Mouse (Mus musculus): ENCODE measurements around the gene Ttc7b. TPM values are rescaled to one million over a fixed set of nuclear protein-coding genes. Genes with fewer than 3 reads are reported as not detected.

The Ttc7b gene
- total RNA-seq, 2 experiments from 2014 or later: 168 to 176 TPM

GRCm38 (mm10) chr12:100280972-100281794 is 239.4 kb downstream of the Ttc7b start:
- DNase-seq (ENCODE audit: low spot score in 2 of 2): no peak

DNA sequence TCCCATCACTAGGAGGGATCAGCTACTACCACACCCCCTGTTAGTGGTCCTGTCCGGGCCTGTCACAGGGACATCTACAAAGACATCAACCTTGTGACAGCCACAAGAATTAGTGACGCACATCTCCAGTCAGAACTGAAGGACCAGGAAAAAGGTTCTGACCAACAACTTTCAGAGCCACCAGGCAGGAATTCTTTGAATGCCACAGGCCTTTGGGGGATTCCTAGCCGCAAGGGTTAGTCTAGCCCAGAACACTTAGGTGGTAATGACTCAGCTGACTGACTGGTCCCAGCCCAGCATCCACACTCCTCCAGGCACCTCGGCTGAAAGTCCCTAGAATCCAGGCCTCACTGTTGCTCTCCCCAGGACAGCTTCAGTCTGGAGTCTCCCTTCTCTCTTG is 240.7 kb downstream of the Ttc7b start:
- no peak for DNase-seq (ENCODE audit: low spot score in 2 of 2)

DNA sequence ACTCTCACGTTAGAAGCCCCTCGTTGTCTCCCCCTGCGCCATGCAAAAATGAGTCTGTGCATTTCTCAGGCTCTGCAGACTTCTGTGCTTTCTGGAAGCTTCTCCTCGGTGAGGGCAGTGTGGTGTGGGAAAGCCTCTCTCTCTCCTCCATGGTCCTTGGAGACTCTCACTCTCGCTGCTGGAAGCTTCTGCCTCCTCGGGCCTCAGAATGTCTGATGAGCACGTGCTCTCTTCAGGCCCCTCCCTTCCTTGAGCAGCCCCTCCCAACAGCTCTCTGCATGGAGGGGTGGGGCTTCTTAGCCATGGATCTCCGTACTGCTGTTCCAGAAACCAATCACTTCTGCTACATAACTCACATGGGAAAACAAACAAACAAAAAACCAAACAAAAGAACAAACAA is 242.3 kb downstream of the Ttc7b start:
- DNase-seq (ENCODE audit: low spot score in 2 of 2): no peak

DNA sequence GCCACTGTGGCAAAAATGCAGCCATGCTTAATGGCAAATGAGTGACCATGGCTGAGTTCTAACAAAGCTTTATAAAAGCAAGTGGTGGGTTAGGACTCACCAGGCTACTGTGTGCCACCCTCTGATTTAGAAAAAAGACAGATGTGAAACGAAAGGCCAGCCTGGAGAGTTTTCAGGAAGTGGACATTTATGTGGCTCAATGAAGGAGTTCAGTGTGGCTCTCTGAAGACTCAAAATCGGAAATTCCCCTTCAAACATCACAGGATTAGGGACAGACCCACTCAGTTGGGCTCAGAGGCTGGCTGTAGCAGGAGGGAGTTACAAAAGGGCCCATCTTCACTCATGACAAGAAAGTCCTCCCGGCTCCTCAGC is 243.1 kb downstream of the Ttc7b start:
- DNase-seq (ENCODE audit: low spot score in 2 of 2): no peak

DNA sequence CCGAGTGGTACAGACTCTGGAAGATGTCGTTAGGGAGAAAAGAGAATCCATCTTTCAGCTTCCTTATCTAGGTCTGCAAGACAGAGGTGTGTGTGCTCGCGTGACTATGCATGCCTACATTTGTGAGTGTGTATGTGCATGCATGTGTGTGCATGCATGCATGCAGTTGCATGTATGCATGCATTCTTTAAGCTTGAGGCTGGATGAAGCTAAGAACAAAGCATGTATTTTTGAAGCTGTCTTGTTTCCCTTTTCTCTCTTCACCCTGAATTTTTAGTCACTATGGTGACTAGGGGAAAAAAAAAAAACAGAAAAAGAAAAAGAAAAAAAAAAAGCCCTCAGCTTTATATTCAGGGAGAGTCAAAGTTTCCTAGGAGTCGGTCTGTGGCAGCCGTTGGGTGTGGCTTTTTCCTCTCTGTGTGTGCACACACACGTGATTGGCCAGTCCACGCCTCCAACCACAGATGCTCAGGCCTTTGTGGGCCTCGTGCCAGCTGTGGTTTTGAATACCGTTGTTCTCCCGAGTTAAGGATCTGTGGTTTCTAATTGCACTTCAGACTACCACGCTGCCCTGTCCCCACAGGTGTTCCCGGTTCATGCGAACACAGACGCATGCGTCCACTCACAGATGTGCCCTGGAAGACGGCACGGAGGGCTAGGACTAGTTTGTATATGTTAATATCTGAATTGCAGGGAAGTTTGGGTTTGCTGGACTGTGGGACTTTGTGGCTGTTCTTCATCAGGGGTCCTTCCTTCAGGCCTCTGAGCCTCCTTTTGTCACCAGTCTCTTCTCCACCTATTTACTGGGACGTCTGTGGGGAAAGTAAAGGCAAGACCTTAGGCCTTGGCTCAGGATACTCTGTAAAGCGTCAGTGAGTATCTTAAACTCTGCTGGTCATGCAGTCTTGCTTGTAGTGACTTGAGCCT is 243.8 kb downstream of the Ttc7b start:
- no peak for DNase-seq (ENCODE audit: low spot score in 2 of 2)

DNA sequence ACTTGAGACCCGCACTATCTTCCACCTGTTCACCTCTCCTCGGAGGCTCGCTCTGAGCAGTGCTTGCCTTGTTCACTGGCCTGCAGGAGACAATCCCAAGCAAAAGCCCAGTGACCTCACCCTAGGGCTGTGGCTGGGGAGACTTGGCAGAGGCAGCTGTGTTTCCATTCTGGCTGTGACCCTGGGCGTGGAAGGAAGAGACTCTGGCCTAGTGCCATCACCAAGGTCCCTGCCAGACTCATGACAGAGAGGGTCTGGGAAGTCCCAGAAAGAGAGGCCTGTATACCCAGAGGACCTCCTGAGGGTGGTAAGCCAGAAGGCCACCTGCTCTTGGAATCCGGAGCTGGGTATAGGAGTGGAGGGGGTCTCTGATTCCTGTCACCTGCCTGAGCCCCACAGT is 244.8 kb downstream of the Ttc7b start:
- no peak for DNase-seq (ENCODE audit: low spot score in 2 of 2)

GRCm38 (mm10) chr12:100273033-100273432 is 247.6 kb downstream of the Ttc7b start:
- no peak for DNase-seq (ENCODE audit: low spot score in 2 of 2)

DNA sequence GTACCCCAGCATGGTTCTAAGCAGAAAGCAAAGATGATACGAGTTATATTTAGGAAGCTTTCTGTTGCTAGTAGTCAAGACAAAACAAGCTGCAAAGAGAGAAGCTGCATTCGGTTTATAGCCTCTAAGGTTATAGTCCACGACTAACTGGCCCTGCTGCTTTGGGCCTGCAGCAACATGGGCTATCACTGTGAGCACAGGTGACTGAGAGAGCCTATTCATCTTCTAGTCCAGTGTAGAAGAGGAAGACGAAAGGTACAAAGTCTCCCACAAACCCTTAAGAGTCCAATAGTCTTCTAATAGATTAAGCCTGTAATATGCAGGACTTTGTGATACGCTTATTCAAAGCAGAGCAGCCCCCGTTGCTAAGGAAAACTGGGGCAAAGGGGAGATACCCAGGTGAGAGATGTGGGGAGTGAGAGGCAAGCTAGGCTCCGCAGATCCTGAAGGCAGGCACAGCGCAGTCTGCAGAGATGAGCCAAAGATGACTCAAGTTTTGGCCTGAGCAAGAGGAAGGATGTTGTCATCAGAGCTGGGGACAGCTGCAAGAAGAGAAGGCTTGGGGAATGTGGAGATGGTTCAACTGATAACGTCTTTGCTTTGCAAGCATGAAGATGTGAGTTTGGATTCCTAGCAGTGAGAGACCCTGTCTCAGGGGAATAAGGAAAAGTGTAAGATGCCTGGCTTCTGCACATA is 250.5 kb downstream of the Ttc7b start:
- DNase-seq (ENCODE audit: low spot score in 2 of 2): no peak

DNA sequence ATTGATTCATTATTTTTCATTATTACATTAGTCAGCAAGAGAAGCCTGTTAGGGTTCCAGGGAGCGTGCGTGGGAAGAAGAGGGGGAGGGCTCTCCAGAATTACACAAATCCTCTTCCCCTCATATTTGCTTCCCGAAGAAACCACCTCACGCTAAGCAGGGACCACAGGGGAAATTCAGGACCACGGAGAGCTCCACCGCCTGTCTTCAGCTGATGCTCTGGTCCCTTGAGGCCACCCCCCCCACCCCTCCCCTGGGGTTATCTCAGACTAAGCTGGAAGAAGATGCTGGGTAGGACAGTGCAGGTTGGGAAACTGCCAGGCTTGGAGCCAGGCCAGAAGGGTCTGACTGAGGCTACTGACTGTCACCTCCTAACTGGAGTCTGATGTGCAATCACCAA is 252.6 kb downstream of the Ttc7b start:
- DNase-seq (ENCODE audit: low spot score in 2 of 2): peak in 1 of 2 experiments; percentile 58

DNA sequence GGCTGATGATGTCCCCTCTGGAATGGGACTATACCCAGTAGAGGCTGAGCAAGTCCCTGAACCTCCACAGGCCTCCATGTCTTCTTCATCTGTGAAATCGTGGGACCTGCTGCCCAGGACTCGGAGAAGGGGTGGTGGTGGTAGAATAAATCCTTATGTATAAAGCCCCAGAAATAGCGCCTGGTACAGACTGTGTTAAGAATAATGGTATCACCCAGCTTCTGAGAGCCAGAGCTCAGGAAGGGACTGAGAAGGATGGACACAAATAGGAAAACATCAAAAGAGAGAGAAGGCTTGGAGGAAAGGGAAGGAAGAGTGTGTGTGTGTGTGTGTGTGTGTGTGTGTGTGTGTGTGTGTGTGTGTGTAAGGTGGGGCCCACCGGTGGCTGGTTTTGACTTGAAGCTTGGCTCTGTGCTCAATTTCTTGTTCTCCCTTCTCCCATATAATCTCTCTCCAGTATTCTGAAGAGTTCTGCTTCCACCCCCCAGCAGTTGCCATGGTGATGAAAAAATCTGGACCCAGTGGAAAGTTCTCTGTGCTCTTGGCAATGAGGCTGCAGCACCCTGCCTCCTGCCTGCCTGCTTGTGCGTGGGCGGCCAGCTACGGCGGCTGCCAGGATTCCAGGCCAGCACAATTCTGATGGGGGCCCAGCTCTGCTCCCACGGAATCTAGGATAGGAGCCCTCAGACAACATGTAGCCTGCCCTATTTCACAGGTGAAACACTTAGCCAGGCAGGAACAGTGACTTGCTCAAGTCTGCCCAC is 254.9 kb downstream of the Ttc7b start:
- DNase-seq (ENCODE audit: low spot score in 2 of 2): peak; percentile 97 to 98

- DNase-seq (ENCODE audit: low spot score in 2 of 2): no peak
These were observed 255.7 kb downstream of the Ttc7b start for GRCm38 (mm10) chr12:100264941-100265340.

DNA sequence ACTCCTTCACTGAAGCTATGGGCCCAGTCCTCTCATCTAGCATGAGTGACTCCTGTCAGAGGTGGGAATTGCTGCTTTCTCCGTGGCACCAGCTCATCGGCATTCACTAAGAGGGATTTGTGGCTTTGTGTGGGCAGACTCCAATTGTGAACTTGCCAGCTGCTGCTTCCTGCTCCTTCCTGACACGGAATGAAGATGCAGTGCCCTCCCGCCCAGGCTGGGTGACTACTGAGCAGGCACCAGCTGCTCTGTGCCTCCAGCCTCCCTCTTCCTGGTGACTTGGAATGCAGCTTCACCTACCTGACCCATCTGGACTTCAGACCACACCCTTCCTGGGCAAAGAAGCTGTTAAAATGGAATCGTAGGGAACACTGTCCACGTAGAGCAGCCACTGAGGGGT is 257.8 kb downstream of the Ttc7b start:
- DNase-seq (ENCODE audit: low spot score in 2 of 2): no peak

DNA sequence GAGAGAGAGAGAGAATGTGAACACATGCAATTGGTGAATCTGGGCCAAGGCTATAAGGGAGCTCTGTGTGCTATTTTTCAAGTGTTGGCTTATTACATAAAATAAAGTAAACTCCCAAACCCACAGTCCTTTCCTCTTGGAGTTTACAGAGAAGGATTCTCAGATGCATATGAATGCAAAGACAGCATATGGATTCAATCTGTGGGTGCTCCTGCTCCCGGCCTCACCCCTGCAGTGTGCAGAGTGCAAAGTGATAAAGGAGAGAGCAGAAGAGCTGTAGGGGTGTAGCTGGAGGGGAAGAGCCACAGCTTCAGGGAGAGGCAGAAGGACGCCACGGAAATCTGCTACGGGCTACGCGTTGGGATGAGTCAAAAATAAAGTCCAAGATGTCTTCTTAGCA is 258.9 kb downstream of the Ttc7b start:
- no peak for DNase-seq (ENCODE audit: low spot score in 2 of 2)

GRCm38 (mm10) chr12:100260151-100260550 is 260.5 kb downstream of the Ttc7b start:
- no peak for DNase-seq (ENCODE audit: low spot score in 2 of 2)

DNA sequence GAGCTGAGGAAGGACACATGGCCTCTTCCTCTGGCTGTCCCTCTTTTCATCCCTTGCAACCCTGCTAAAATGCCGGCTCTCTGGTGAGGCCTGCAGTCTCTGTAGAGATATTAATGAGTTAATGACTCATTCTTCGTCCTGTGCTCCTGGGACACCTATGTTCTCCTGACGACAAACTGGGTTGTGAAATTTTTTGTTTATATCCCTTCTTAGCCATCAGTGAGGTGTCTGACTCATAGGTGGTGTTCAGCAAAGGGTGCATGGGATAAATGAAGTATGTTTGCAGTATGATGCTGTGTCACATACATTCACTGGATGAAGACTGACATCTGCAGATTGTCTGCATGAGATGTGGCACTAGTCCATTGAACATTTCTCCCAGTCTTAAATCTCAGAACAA is 262.8 kb downstream of the Ttc7b start:
- DNase-seq (ENCODE audit: low spot score in 2 of 2): no peak

DNA sequence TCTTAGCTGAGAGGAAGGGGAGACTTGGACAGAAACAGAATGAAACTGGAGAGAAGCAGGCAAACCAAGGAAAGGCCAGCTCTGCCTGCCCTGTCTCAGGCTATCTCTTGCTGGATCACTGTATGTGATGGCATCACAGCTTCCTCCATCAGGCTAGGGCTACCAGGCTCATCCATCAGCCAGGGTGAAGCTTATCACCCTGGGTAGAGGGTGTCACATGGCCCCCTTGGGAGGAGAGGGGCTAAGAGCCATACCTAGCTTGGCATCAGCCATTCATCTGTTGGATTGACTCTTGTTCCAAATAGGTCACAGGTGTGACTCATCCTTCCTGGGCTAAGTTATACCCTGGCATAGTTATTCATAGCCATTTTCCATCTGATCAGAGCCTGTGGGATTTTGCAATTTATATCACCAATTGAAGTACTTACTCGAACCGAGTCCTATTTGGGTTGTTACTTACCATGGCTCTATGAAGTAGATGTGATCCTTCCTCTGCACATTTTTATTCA is 265.1 kb downstream of the Ttc7b start:
- no peak for DNase-seq (ENCODE audit: low spot score in 2 of 2)

DNA sequence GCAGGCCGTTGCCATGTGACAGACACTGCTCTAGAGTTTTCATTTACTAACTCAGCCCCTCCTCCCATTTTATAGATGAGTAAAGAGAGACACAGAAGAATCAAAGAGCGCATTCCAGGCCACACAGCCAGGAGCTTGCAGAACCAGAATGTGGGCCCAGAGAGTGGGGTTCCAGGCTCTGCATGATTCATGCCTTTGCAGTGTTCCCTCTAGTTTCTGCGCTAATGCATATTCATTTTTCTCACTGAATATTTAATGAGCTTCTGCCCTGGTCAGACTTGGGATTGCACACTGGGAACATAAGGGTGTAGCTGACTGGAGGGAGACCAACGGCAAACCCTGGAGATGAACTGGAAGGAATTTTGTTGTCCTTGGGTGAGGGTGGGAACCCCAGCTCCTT is 266.2 kb downstream of the Ttc7b start:
- peak in 1 of 2 experiments; percentile 57 for DNase-seq (ENCODE audit: low spot score in 2 of 2)
